Mouse (Mus musculus) kidney, adult 2 months (tissue): Measurements from ENCODE around the gene Hip1. TPM values are rescaled to one million over a fixed set of nuclear protein-coding genes. Genes with fewer than 3 reads are reported as not detected.

Experiments used
- DNase-seq: peaks from one replicate; pipeline ENCODE4 v3.0.0; 2021
- H3K27ac ChIP-seq: fragments of 200-500 bp; 2 replicates; pipeline ENCODE4 v1.5.1; 2012; ENCODE audit warnings: low read depth, low read length, control low read depth, inconsistent platforms; ENCODE audit not compliant: insufficient read depth
- H3K27me3 ChIP-seq: fragments of 200-500 bp; replicated peaks from 2 replicates; pipeline ENCODE4 v1.6.1; 2012; ENCODE audit warnings: mild to moderate bottlenecking, moderate library complexity, low read length, inconsistent platforms; ENCODE audit not compliant: control insufficient read depth, insufficient read depth
- H3K36me3 ChIP-seq: fragments of 200-500 bp; 2 replicates; pipeline ENCODE4 v1.6.1; 2012; ENCODE audit warnings: mild to moderate bottlenecking, moderate library complexity, low read length, inconsistent platforms; ENCODE audit not compliant: control insufficient read depth, insufficient read depth
- H3K4me1 ChIP-seq: fragments of 200-500 bp; 2 replicates; pipeline ENCODE4 v1.6.1; 2011; ENCODE audit warnings: low read length; ENCODE audit not compliant: control insufficient read depth, insufficient read depth
- H3K4me3 ChIP-seq: fragments of 200-500 bp; 2 replicates; pipeline ENCODE4 v1.5.1; 2011; ENCODE audit warnings: mild to moderate bottlenecking, low read depth, low read length, control low read depth; ENCODE audit not compliant: insufficient read depth
- CTCF ChIP-seq: fragments of 200-500 bp; conservative IDR thresholded peaks from 2 replicates; pipeline ENCODE4 v1.5.1; 2011; ENCODE audit warnings: low read depth, mild to moderate bottlenecking, control low read depth, low read length, moderate library complexity, mixed read lengths; ENCODE audit not compliant: insufficient read depth, insufficient read length
- POLR2A ChIP-seq: fragments of 200-500 bp; IDR thresholded peaks from one replicate; pipeline ENCODE4 v1.6.1; 2011; ENCODE audit warnings: low read depth, low read length, control low read depth
- WGBS: fragments of 180-500 bp; shearing (Covaris S2); methylation state at CpG from one replicate; pipeline ENCODE4 v1.1.7; 2018; 5-methylcytosine and 5-hydroxymethylcytosine counted together
- polyA plus RNA-seq: library from polyadenylated mRNA; depleted of rRNA; stranded (reverse); fragments of >200 nt; gene quantifications from 2 replicates; pipeline ENCODE4 v1.2.3, GENCODE M21; 2012

The Hip1 gene
- polyA plus RNA-seq, 1 experiment: 14.1 TPM

GRCm38 (mm10) chr5:135517348-135517883 lies 27.5 kb downstream of the Hip1 start:
- Histone ChIP-seq H3K27me3 (no peaks in the 10 kb centered on the region), H3K4me1 (no peaks in the 10 kb centered on the region), H3K36me3 (no peaks in the 10 kb centered on the region), H3K4me3 (no peak overlapping the region), H3K27ac (no peak overlapping the region)
- DNase-seq: no peak
- 91% methylated on average over 5 of the region's 5 CpGs for WGBS
- no peak for TF ChIP-seq CTCF
- TF ChIP-seq POLR2A: no peak

DNA sequence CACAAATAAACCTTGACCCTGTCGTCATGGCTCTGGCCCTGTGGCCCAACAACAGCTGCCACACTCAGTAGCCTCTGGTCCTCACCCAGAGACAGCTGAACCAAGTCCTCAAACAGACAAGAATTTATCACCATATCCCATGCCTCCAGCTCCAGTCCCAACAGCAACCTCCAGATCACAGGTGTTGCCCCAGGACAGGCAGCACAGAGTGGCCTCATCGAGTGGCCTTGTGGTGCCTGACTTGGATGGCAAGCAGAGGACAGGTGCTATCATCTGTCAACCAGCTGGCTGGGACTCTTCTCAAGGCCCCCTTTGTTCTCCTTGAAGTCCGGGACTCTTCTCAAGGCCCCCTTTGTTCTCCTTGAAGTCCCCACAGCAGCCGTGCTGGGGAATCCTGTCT lies 31.8 kb downstream of the Hip1 start:
- H3K4me3 ChIP-seq: no peak overlapping the region
- no peak for DNase-seq
- H3K4me1 ChIP-seq: no peaks in the 10 kb centered on the region
- no peaks in the 10 kb centered on the region for H3K27me3 ChIP-seq
- no peak overlapping the region for H3K27ac ChIP-seq
- WGBS: 71% methylated on average over 4 of the region's 4 CpGs
- TF ChIP-seq POLR2A: no peak
- TF ChIP-seq CTCF: no peak
- no peaks in the 10 kb centered on the region for H3K36me3 ChIP-seq

DNA sequence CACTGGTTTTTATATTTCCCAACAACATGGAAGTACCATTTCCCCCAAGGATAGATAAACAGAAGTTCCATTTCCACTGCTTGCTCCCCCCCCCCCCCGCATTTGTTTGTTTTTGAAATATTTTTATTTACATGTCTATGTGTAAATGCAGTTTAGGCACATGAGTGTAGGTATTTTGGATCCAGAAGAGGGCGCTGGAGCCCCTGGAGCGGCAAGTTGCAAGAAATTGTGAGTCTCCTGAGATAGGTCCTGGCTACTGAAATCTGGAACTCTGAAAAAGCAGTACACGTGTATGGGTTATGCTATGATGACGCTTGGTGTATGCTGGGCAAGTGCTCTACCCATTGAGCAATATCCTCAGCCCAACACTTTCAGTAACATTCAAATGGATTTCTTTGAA lies 33.8 kb downstream of the Hip1 start:
- H3K27me3 ChIP-seq: no peaks in the 10 kb centered on the region
- H3K4me1 ChIP-seq: no peaks in the 10 kb centered on the region
- H3K36me3 ChIP-seq: no peaks in the 10 kb centered on the region
- H3K4me3 ChIP-seq: no peak overlapping the region
- DNase-seq: no peak
- no peak overlapping the region for H3K27ac ChIP-seq
- WGBS: 72% methylated on average over 5 of the region's 5 CpGs
- peak; percentile 24; the same call in 1 of the 2 replicates for TF ChIP-seq CTCF
- TF ChIP-seq POLR2A: no peak

DNA sequence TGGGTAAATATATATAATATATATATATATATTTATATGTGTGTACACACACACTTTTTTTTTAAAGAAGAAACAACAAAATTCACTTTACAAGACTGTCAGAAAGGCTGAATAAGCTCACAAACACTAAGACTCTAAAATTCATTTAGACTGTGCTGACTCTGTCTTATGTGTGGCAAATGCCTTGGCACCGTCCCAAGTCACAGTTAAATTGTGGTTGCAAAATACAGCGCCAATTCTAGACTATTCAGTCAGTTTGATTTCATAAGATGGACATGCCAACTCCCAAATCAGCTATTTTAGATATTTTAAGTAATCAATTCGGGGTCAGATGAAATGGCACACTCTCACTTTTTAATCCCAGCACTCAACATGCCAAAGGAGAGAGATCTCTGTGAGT lies 36.6 kb downstream of the Hip1 start:
- Histone ChIP-seq H3K36me3 (no peaks in the 10 kb centered on the region), H3K4me1 (no peaks in the 10 kb centered on the region), H3K4me3 (no peak overlapping the region), H3K27me3 (no peaks in the 10 kb centered on the region), H3K27ac (no peak overlapping the region)
- no peak for TF ChIP-seq POLR2A
- no peak for TF ChIP-seq CTCF
- peak; percentile 48 for DNase-seq
- WGBS: 55% methylated on average over 3 of the region's 3 CpGs

DNA sequence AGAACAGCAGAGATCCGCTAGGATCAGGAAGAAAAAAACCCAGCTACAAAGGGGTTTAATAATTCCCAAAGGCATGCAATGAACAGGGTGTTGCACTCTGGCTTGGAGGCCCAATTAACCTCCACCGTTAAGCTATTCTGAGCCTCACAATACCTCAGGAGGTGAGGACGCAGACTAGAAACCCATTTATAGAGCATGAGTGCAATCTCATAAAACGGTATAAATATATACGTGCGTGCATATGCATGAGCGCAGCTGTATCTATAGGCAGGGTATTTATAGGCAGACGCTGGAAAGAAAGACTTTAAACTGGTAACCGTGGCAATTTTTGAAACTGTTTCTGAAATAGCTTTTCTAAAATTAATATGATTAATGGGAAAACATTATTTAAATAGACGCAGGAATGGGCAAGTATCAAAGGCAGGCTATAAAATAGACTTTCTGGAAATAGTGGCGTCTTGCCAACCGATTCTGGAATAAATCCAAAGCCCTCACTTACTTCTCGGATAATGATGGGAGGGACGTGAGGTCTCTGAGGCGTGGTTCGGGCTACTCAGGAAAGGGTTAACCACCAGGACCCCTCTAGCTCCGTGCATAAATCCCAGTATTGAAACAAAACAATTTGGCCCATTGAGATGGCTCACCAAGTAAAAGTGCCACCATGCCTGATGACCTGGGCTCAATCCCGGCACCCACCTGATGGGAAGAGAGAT lies 37.2 kb downstream of the Hip1 start:
- peak; percentile 39 for DNase-seq
- no peak overlapping the region for H3K27ac ChIP-seq
- H3K4me1 ChIP-seq: no peaks in the 10 kb centered on the region
- no peak for TF ChIP-seq CTCF
- TF ChIP-seq POLR2A: no peak
- no peaks in the 10 kb centered on the region for H3K36me3 ChIP-seq
- WGBS: 43% methylated on average over 18 of the region's 18 CpGs
- H3K27me3 ChIP-seq: no peaks in the 10 kb centered on the region
- no peak overlapping the region for H3K4me3 ChIP-seq

- TF ChIP-seq CTCF (no peak), POLR2A (no peak)
- no peak for DNase-seq
- H3K27me3 ChIP-seq: no peaks in the 10 kb centered on the region
- no peaks in the 10 kb centered on the region for H3K4me1 ChIP-seq
- 65% methylated on average over 5 of the region's 5 CpGs for WGBS
- H3K36me3 ChIP-seq: no peaks in the 10 kb centered on the region
- no peak overlapping the region for H3K4me3 ChIP-seq
- no peak overlapping the region for H3K27ac ChIP-seq
Measured at GRCm38 (mm10) chr5:135505442-135505841, 39.5 kb downstream of the Hip1 start.

GRCm38 (mm10) chr5:135502931-135503330 lies 42.0 kb downstream of the Hip1 start:
- Histone ChIP-seq H3K4me1 (no peaks in the 10 kb centered on the region), H3K27me3 (no peaks in the 10 kb centered on the region), H3K36me3 (no peaks in the 10 kb centered on the region), H3K27ac (no peak overlapping the region), H3K4me3 (no peak overlapping the region)
- no peak for DNase-seq
- WGBS: 66% methylated on average over 7 of the region's 7 CpGs
- no peak for TF ChIP-seq POLR2A
- TF ChIP-seq CTCF: no peak
